Mouse (Mus musculus) testis, adult 2 months (tissue): Measurements from ENCODE around the gene Cacnb2.

Experiments
- CTCF ChIP-seq: fragments of 200-500 bp; IDR thresholded peaks from 2 replicates; pipeline ENCODE4 v1.5.1; 2012; ENCODE audit warnings: low read depth, mild to moderate bottlenecking, inconsistent platforms, low read length, moderate library complexity; ENCODE audit not compliant: control insufficient read depth, insufficient read depth, insufficient replicate concordance
- POLR2A ChIP-seq: fragments of 200-500 bp; IDR thresholded peaks from 2 replicates; pipeline ENCODE4 v1.6.1; 2012; ENCODE audit warnings: low read depth, mild to moderate bottlenecking, inconsistent platforms, low read length, moderate library complexity; ENCODE audit not compliant: control insufficient read depth

GRCm38 (mm10) chr2:14703676-14704075, 100.8 kb downstream of the Cacnb2 start:
- TF ChIP-seq POLR2A (no peak), CTCF (no peak)
